Comparison of ENCODE assay signal across 10 mouse cellular contexts in the genomic region with DNA sequence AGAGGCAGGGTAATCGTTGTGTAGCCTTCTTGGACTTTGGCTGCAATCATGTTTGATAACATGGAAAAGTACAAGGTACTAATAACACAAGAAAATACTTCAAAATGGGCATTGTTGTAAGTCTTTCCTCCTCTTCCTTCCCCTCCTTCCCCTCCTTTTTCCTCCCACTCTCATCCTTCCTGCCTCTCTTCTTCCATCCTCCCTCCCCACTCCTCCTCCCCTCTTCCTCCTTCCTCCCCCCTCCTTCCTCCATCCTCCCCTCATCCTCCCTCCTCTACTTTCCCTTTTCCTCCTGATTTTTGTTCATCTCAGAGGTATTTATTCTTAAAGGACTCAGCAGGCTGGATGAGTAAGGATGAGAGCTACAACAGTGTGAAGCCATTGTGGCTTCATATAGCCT. TPM values are rescaled to one million over a fixed set of nuclear protein-coding genes. Genes with fewer than 3 reads are reported as not detected.
DNase-seq lines count a peak whose midpoint lies in the region; ATAC-seq and TF ChIP-seq lines count a peak whose summit lies in the region.
"Had no signal": no experiment of that assay in that cellular context is flagged by ENCODE, and none has a peak within 500 bp of the region (broad histone marks: within the 10 kb centered on the region; RNA-seq: fewer than 3 reads in every experiment).

No protein-coding gene starts in this region.

- no peak overlapping the region for H3K4me3 ChIP-seq in lung, embryonic 15.5 days
- peak overlapping the region; percentile 35 for H3K4me3 ChIP-seq in forebrain, embryonic 15.5 days
- no peak overlapping the region for H3K4me3 ChIP-seq in limb, embryonic 11.5 days (ENCODE audit: low read depth, low read length)
- H3K4me3 ChIP-seq in olfactory bulb, adult 2 months (ENCODE audit: insufficient read depth, low read depth, low read length): peak overlapping the region; percentile 38
- H3K4me3 ChIP-seq: myocyte had no signal

- no peaks in the 10 kb centered on the region for H3K27me3 ChIP-seq in lung, embryonic 15.5 days
- H3K27me3 ChIP-seq in forebrain, embryonic 15.5 days: no peaks in the 10 kb centered on the region
- H3K27me3 ChIP-seq in limb, embryonic 11.5 days (ENCODE audit: control insufficient read depth, insufficient read depth, low read length): no peaks in the 10 kb centered on the region

- ATAC-seq in lung, embryonic 15.5 days (ENCODE audit: borderline replicate concordance, extremely low read depth, low FRiP score, low TSS enrichment): no peak
- no peak for ATAC-seq in forebrain, embryonic 15.5 days (replicated peaks)
- no peak for ATAC-seq in limb, embryonic 11.5 days (ENCODE audit: insufficient number of reproducible peaks, low FRiP score, low TSS enrichment, low read depth)

- 32% methylated on average over 1 of the region's 1 CpGs for WGBS in lung, embryonic 15.5 days
- 18% methylated on average over 1 of the region's 1 CpGs for WGBS in forebrain, embryonic 15.5 days
- 56% methylated on average over 1 of the region's 1 CpGs for WGBS in limb, embryonic 11.5 days
- WGBS in olfactory bulb, adult 2 months: 4% methylated on average over 1 of the region's 1 CpGs

- H3K36me3 ChIP-seq in lung, embryonic 15.5 days: no peaks in the 10 kb centered on the region
- H3K36me3 ChIP-seq in forebrain, embryonic 15.5 days: no peaks in the 10 kb centered on the region
- no peaks in the 10 kb centered on the region for H3K36me3 ChIP-seq in limb, embryonic 11.5 days (ENCODE audit: control insufficient read depth, insufficient read depth, low read length)

- no peak for TF ChIP-seq POLR2A in olfactory bulb, adult 2 months (IDR thresholded peaks at IDR 0.05; ENCODE audit: insufficient read depth, low read depth, low read length)

- no peaks in the 10 kb centered on the region for H3K9me3 ChIP-seq in lung, embryonic 15.5 days
- no peaks in the 10 kb centered on the region for H3K9me3 ChIP-seq in forebrain, embryonic 15.5 days
- H3K9me3 ChIP-seq in limb, embryonic 11.5 days (ENCODE audit: control insufficient read depth, low read length): no peaks in the 10 kb centered on the region

- H3K9ac ChIP-seq in lung, embryonic 15.5 days: no peak overlapping the region
- peak overlapping the region; percentile 49 for H3K9ac ChIP-seq in forebrain, embryonic 15.5 days (replicated peaks)
- H3K9ac ChIP-seq in limb, embryonic 11.5 days (ENCODE audit: low read length): no peak overlapping the region; the same call in 1 of the 2 replicates

- H3K4me1 ChIP-seq in lung, embryonic 15.5 days: peaks cover 14% of the 10 kb centered on the region; the same call in 1 of the 2 replicates
- peaks cover 34% of the 10 kb centered on the region for H3K4me1 ChIP-seq in forebrain, embryonic 15.5 days
- H3K4me1 ChIP-seq in limb, embryonic 11.5 days (ENCODE audit: control insufficient read depth, insufficient read depth, low read length): peaks cover 11% of the 10 kb centered on the region; the same call in 1 of the 2 replicates
- H3K4me1 ChIP-seq in olfactory bulb, adult 2 months (ENCODE audit: control insufficient read depth, insufficient read depth, low read length): peaks cover 38% of the 10 kb centered on the region

- no peak for TF ChIP-seq CTCF in olfactory bulb, adult 2 months (IDR thresholded peaks at IDR 0.05; ENCODE audit: insufficient read depth, low read depth, low read length)

- no peak overlapping the region for H3K27ac ChIP-seq in lung, embryonic 15.5 days
- H3K27ac ChIP-seq in forebrain, embryonic 15.5 days (replicated peaks): peak overlapping the region; percentile 100
- no peak overlapping the region for H3K27ac ChIP-seq in limb, embryonic 11.5 days (replicated peaks; ENCODE audit: low read depth, low read length)
- peak overlapping the region; percentile 100 for H3K27ac ChIP-seq in olfactory bulb, adult 2 months (ENCODE audit: insufficient read depth, low read depth, low read length)

- H3K4me2 ChIP-seq in lung, embryonic 15.5 days: peak overlapping the region; percentile 33
- H3K4me2 ChIP-seq in forebrain, embryonic 15.5 days (replicated peaks): peak overlapping the region; percentile 61
- peak overlapping the region; percentile 46; the same call in 1 of the 2 replicates for H3K4me2 ChIP-seq in limb, embryonic 11.5 days (ENCODE audit: low read depth, severe bottlenecking)

- no peak for DNase-seq in lung, postnatal 14 days
- DNase-seq in limb, embryonic 11.5 days (ENCODE audit: low spot score): no peak
- DNase-seq in layer of hippocampus, adult 9-11 months: no peak
- no peak for DNase-seq in left cerebral cortex, adult 8-10 months (ENCODE audit: low spot score in 2 of 2)
- DNase-seq in thymus, postnatal 0 days (ENCODE audit: low spot score): no peak
- DNase-seq: lung, adult 18-20 months had no signal

RNA-seq across cellular contexts. Expression of a gene that starts 39.3 kb away (rescaled TPM):
- 418 and 443 TPM in 2 replicates for polyA plus RNA-seq in lung, embryonic 15.5 days (2015; fragmentation: Nextera tagmentation; extraction: Ambion mirVana)
- polyA plus RNA-seq in forebrain, embryonic 15.5 days (2015; fragmentation: Nextera tagmentation; extraction: Ambion mirVana): 473 and 523 TPM in 2 replicates
- polyA plus RNA-seq in limb, embryonic 11.5 days (2014; fragmentation: Nextera tagmentation; extraction: Ambion mirVana): 420 and 444 TPM in 2 replicates
- not detected in 2 replicates for polyA plus RNA-seq in olfactory bulb, adult 2 months (2012; ENCODE audit: insufficient read depth, insufficient read length, low replicate concordance, missing spikeins)
- total RNA-seq in left cerebral cortex, adult 8-10 months (2022): 100 to 1,000 TPM; 193 to 250 (median 224) TPM
- polyA plus RNA-seq in thymus, postnatal 0 days (2015; fragmentation: Nextera tagmentation; extraction: Ambion mirVana): 596 and 599 TPM in 2 replicates

Comparison
In these comparisons a context has a peak if more than half of its experiments do, and no peak if none do; other contexts are left out.
1. H3K27ac ChIP-seq: peak in forebrain, embryonic 15.5 days (single experiment) and olfactory bulb, adult 2 months (single experiment); none in lung, embryonic 15.5 days (single experiment) and limb, embryonic 11.5 days (single experiment).
2. H3K4me3 ChIP-seq: peak in forebrain, embryonic 15.5 days (single experiment) and olfactory bulb, adult 2 months (single experiment); none in lung, embryonic 15.5 days (single experiment) and limb, embryonic 11.5 days (single experiment).
3. RNA of a gene that starts 39.3 kb away (polyA plus RNA-seq): 596 to 599 TPM in thymus, postnatal 0 days, 473 to 523 TPM in forebrain, embryonic 15.5 days, 420 to 444 TPM in limb, embryonic 11.5 days and 418 to 443 TPM in lung, embryonic 15.5 days; not detected in olfactory bulb, adult 2 months; every median in the first group is over 10 times any median in the second.
4. Peak in every context shown above with its lines, with median percentiles within 50 percentile points of each other: H3K4me2 ChIP-seq.